Mouse (Mus musculus): ENCODE measurements at regions not wholly inside any gene's neighbourhood (a gene's known extent, or its start where the extent isn't known, plus 50 kb on each side); places are given as distances from the start of the nearest gene placed in this dataset.

- TF ChIP-seq CTCF (IDR thresholded peaks at IDR 0.05; ENCODE audit: low read depth) (no peak), EP300 (IDR thresholded peaks at IDR 0.05; ENCODE audit: low read depth) (no peak)
Measured at GRCm38 (mm10) chr6:36182698-36183097, 205.2 kb upstream of the Chrm2 start.
